Mouse (Mus musculus): ENCODE results near the gene Brd3os. TPM values are rescaled to one million over a fixed set of nuclear protein-coding genes. Genes with fewer than 3 reads are reported as not detected.

Gene Brd3os
- polyA plus RNA-seq, 1 experiment from 2014 or later = 14.6 TPM

DNA sequence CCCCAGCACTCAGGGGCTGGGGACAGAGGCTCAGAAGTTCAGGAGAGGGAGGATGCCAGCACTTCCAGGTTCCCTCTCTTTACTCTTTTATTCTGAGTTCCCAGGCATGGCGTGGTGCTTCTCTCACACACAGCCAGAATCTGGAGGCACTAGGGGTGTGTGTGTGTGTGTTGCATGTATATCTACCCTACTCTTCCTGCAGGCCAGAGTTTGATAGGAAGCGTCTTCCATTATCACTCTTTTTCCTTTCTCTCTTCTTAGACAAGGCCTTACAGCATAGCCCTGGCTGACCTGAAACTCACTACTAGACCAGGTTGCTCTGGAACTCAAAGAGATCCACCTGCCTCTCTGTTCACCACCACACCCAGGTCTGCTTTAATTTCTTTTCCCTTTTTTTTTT, 48.8 kb downstream of the Brd3os start:
- WGBS = 80% methylated on average over 2 of the region's 2 CpGs
- no peak for ATAC-seq (ENCODE audit: insufficient number of reproducible peaks, insufficient read depth, low FRiP score, low TSS enrichment)
- Histone ChIP-seq H3K4me2 (replicated peaks) (no peak overlapping the region), H3K27ac (no peak overlapping the region), H3K36me3 (no peaks in the 10 kb centered on the region), H3K27me3 (no peaks in the 10 kb centered on the region), H3K9ac (no peak overlapping the region), H3K9me3 (no peaks in the 10 kb centered on the region), H3K4me3 (no peak overlapping the region), H3K4me1 (no peaks in the 10 kb centered on the region)

Small RNA genes lying within 50 kb of the gene (microRNA-seq; reads per million reads assigned to microRNA genes)
- gene Gm24049 = not detected
- gene Mir7578 = not detected

Other genes with a start within 250 kb of the Brd3os start
- 8.9 and 9.6 TPM in 2 replicates for gene Sardh, start 194.0 kb upstream of the Brd3os start, polyA plus RNA-seq (2016; fragmentation: Nextera tagmentation; extraction: Ambion mirVana)
- 9.0 and 9.8 TPM in 2 replicates for gene Vav2, start 15.3 kb upstream of the Brd3os start, polyA plus RNA-seq (2016; fragmentation: Nextera tagmentation; extraction: Ambion mirVana)
- 128 and 144 TPM in 2 replicates for gene Brd3, start 65.3 kb downstream of the Brd3os start, polyA plus RNA-seq (2016; fragmentation: Nextera tagmentation; extraction: Ambion mirVana)
- 66.7 and 66.8 TPM in 2 replicates for gene Wdr5, start 72.8 kb downstream of the Brd3os start, polyA plus RNA-seq (2016; fragmentation: Nextera tagmentation; extraction: Ambion mirVana)
- gene Rxra, start 234.1 kb downstream of the Brd3os start, polyA plus RNA-seq (2016; fragmentation: Nextera tagmentation; extraction: Ambion mirVana) = 14.7 and 15.9 TPM in 2 replicates

All from embryonic facial prominence, embryonic 12.5 days (tissue).